Mouse (Mus musculus) liver, adult 2 months (tissue): Measurements from ENCODE around the gene Exoc7.

Experiments
- CTCF ChIP-seq: fragments of 200-500 bp; IDR thresholded peaks from 2 replicates; pipeline ENCODE4 v1.5.1; 2011; ENCODE audit warnings: low read depth, low read length, control low read depth
- POLR2A ChIP-seq: fragments of 200-500 bp; IDR thresholded peaks from 2 replicates; pipeline ENCODE4 v1.6.1; 2011; ENCODE audit warnings: low read length, control low read depth; ENCODE audit not compliant: insufficient read depth; ENCODE audit errors: extremely low read depth

DNA sequence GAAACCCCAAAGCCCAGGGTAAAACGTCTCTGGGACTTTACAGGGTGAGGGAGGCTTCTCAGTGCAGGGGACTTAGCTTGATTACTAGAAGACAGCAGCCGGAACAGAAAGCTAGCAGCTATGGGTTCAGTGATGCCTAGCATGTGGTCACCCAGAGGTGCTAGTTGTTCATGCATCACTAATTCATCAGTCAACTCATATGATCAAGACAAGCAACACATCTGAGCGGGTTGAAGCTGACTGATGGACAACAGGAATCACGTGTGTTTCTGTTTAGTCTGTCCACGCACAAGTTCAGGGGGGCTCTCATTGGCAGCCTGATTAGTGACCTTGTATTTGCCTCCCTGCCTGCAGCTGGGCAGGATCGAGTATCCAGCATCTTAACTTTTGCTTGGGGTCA lies 23.1 kb downstream of the Exoc7 start:
- TF ChIP-seq CTCF (no peak), POLR2A (no peak)
